ENCODE assay signal across 8 mouse cellular contexts in genomic region chr7:101012541-101012940, GRCm38 (mm10). TPM values are rescaled to one million over a fixed set of nuclear protein-coding genes. Genes with fewer than 3 reads are reported as not detected.
A peak's percentile ranks its signal among the peaks of the same experiment; 100 is the strongest.
DNase-seq lines count a peak whose midpoint lies in the region; ATAC-seq and TF ChIP-seq lines count a peak whose summit lies in the region.

TSS of gene P2ry2 (minus strand) at chr7:101012866.

- no peaks in the 10 kb centered on the region for H3K36me3 ChIP-seq in lung, embryonic 14.5 days (ENCODE audit: insufficient read depth)
- H3K36me3 ChIP-seq in limb, embryonic 10.5 days: no peaks in the 10 kb centered on the region

- no peak for DNase-seq in lung, embryonic 14.5 days
- no peak for DNase-seq in lung, postnatal 36 days
- no peak for DNase-seq in heart, adult 18-20 months
- DNase-seq in limb, embryonic 10.5 days (ENCODE audit: low spot score): no peak
- DNase-seq in thymus, postnatal 36 days: no peak
- no peak for DNase-seq in ovary, postnatal 14 days (ENCODE audit: low spot score)

- H3K9me3 ChIP-seq in lung, embryonic 14.5 days (ENCODE audit: low read depth, low read length): no peaks in the 10 kb centered on the region
- no peaks in the 10 kb centered on the region for H3K9me3 ChIP-seq in limb, embryonic 10.5 days (replicated peaks)

- peaks cover 10% of the 10 kb centered on the region; the same call in 1 of the 2 replicates for H3K4me1 ChIP-seq in lung, embryonic 14.5 days (ENCODE audit: insufficient read depth)
- H3K4me1 ChIP-seq in limb, embryonic 10.5 days: peaks cover 26% of the 10 kb centered on the region
- peaks cover 22% of the 10 kb centered on the region for H3K4me1 ChIP-seq in olfactory bulb, adult 2 months (ENCODE audit: control insufficient read depth, insufficient read depth, low read length)

- TF ChIP-seq CTCF in lung, embryonic 14.5 days (IDR thresholded peaks at IDR 0.05; ENCODE audit: low read depth): no peak
- TF ChIP-seq CTCF in olfactory bulb, adult 2 months (IDR thresholded peaks at IDR 0.05; ENCODE audit: insufficient read depth, low read depth, low read length): no peak

- peaks cover 12% of the 10 kb centered on the region; the same call in 1 of the 2 replicates for H3K27me3 ChIP-seq in lung, embryonic 14.5 days (ENCODE audit: insufficient read depth, low read length)
- peaks cover 76% of the 10 kb centered on the region for H3K27me3 ChIP-seq in limb, embryonic 10.5 days (ENCODE audit: low read depth, poor library complexity, severe bottlenecking)

- WGBS in lung, embryonic 14.5 days: 74% methylated on average over 4 of the region's 4 CpGs
- WGBS in limb, embryonic 10.5 days: 66% methylated on average over 4 of the region's 4 CpGs
- WGBS in olfactory bulb, adult 2 months: 87% methylated on average over 4 of the region's 4 CpGs

- peak within 1 kb of the TSS; percentile 52 for H3K4me3 ChIP-seq in lung, embryonic 14.5 days (ENCODE audit: low read depth, low read length)
- H3K4me3 ChIP-seq in limb, embryonic 10.5 days: peak within 1 kb of the TSS; percentile 66
- H3K4me3 ChIP-seq in olfactory bulb, adult 2 months (ENCODE audit: insufficient read depth, low read depth, low read length): peak within 1 kb of the TSS; percentile 40

- no peak for TF ChIP-seq POLR2A in olfactory bulb, adult 2 months (IDR thresholded peaks at IDR 0.05; ENCODE audit: insufficient read depth, low read depth, low read length)

- peak within 1 kb of the TSS; percentile 54 for H3K9ac ChIP-seq in lung, embryonic 14.5 days

- H3K27ac ChIP-seq in lung, embryonic 14.5 days (ENCODE audit: low read depth): no peak within 1 kb of the TSS
- H3K27ac ChIP-seq in limb, embryonic 10.5 days: peak within 1 kb of the TSS; percentile 61
- no peak within 1 kb of the TSS for H3K27ac ChIP-seq in olfactory bulb, adult 2 months (ENCODE audit: insufficient read depth, low read depth, low read length)

- ATAC-seq in lung, embryonic 14.5 days (ENCODE audit: insufficient read depth): no peak
- ATAC-seq in granulocyte monocyte progenitor cell, adult 5-6 weeks (replicated peaks; ENCODE audit: poor library complexity, severe bottlenecking): no peak

- H3K4me2 ChIP-seq in lung, embryonic 14.5 days: peak within 1 kb of the TSS; percentile 97

RNA-seq across cellular contexts. Expression of gene P2ry2, which starts in this region (rescaled TPM):
- 3.4 and 3.5 TPM in 2 replicates for polyA plus RNA-seq in lung, embryonic 14.5 days (2014; fragmentation: Nextera tagmentation; extraction: Ambion mirVana)
- total RNA-seq in heart, adult 18-20 months (2021): 10 to 100 TPM; 19.5 to 20.1 TPM
- 0.49 and 0.51 TPM in 2 replicates for polyA plus RNA-seq in limb, embryonic 10.5 days (2016; fragmentation: Nextera tagmentation; extraction: Ambion mirVana)
- not detected in 2 replicates for polyA plus RNA-seq in olfactory bulb, adult 2 months (2012; ENCODE audit: insufficient read depth, insufficient read length, low replicate concordance, missing spikeins)
- total RNA-seq in granulocyte monocyte progenitor cell, adult 5-6 weeks (2014; fragmentation: Nextera tagmentation): 8.7 and 15.1 TPM in 2 replicates
- total RNA-seq in granulocyte monocyte progenitor cell, adult 5-6 weeks (2017): 6.2 and 7.8 TPM in 2 replicates
